Mouse (Mus musculus) heart, embryonic 12.5 days (tissue): ENCODE results near the gene Etfa. TPM values are rescaled to one million over a fixed set of nuclear protein-coding genes. Genes with fewer than 3 reads are reported as not detected.

Source experiments
- ATAC-seq: fragments of 200-750 bp; cut with Nextera tagmentation; 2 replicates; pipeline ENCODE4 v1.8.0; 2017; ENCODE audit warnings: moderate TSS enrichment, moderate library complexity; ENCODE audit not compliant: insufficient number of reproducible peaks, low FRiP score
- H3K27ac ChIP-seq: fragments of 300-500 bp; sonication (generic); 2 replicates; pipeline ENCODE4 v1.5.1; 2016; ENCODE audit warnings: mild to moderate bottlenecking, moderate library complexity; ENCODE audit not compliant: poor library complexity, severe bottlenecking
- H3K27me3 ChIP-seq: fragments of 300-500 bp; sonication (generic); replicated peaks from 2 replicates; pipeline ENCODE4 v1.6.1; 2016; ENCODE audit warnings: mild to moderate bottlenecking, moderate library complexity
- H3K36me3 ChIP-seq: fragments of 300-500 bp; sonication (generic); 2 replicates; pipeline ENCODE4 v1.6.1; 2016; ENCODE audit warnings: mild to moderate bottlenecking, moderate library complexity
- H3K4me1 ChIP-seq: fragments of 300-500 bp; sonication (generic); replicated peaks from 2 replicates; pipeline ENCODE4 v1.6.1; 2016; ENCODE audit warnings: mild to moderate bottlenecking
- H3K4me2 ChIP-seq: fragments of 300-500 bp; sonication (generic); 2 replicates; pipeline ENCODE4 v1.6.1; 2016; ENCODE audit warnings: mild to moderate bottlenecking, moderate library complexity
- H3K4me3 ChIP-seq: fragments of 300-500 bp; sonication (generic); 2 replicates; pipeline ENCODE4 v1.5.1; 2016; ENCODE audit warnings: mild to moderate bottlenecking
- H3K9ac ChIP-seq: fragments of 300-500 bp; sonication (generic); 2 replicates; pipeline ENCODE4 v1.6.1; 2016; ENCODE audit warnings: mild to moderate bottlenecking, moderate library complexity
- H3K9me3 ChIP-seq: fragments of 300-500 bp; sonication (generic); replicated peaks from 2 replicates; pipeline ENCODE4 v1.6.1; 2016; ENCODE audit warnings: mild to moderate bottlenecking, moderate library complexity
- WGBS: fragments of 180-500 bp; shearing (Covaris S2); methylation state at CpG from one replicate; pipeline ENCODE4 v1.1.7; 2016; 5-methylcytosine and 5-hydroxymethylcytosine counted together
- polyA plus RNA-seq: library from polyadenylated mRNA; unstranded; fragments of >200 nt; fragmentation: Nextera tagmentation; extraction: Ambion mirVana; gene quantifications from 2 replicates; pipeline ENCODE4 v1.2.1, GENCODE M21; 2016

The Etfa gene
- polyA plus RNA-seq, 1 experiment from 2014 or later, result 318 TPM

GRCm38 (mm10) chr9:55421786-55422185 lies 90.3 kb downstream of the Etfa start:
- H3K4me1 ChIP-seq, result no peaks in the 10 kb centered on the region
- H3K36me3 ChIP-seq, result no peaks in the 10 kb centered on the region
- peaks cover 48% of the 10 kb centered on the region for H3K27me3 ChIP-seq
- no peak for ATAC-seq
- H3K9me3 ChIP-seq, result peaks cover 10% of the 10 kb centered on the region
- no peak overlapping the region for H3K4me3 ChIP-seq
- WGBS, result 83% methylated on average over 3 of the region's 3 CpGs
- no peak overlapping the region for H3K9ac ChIP-seq
- no peak overlapping the region for H3K4me2 ChIP-seq
- H3K27ac ChIP-seq, result no peak overlapping the region

GRCm38 (mm10) chr9:55411154-55411553 lies 100.9 kb downstream of the Etfa start:
- Histone ChIP-seq H3K4me2 (no peak overlapping the region), H3K36me3 (no peaks in the 10 kb centered on the region), H3K9ac (no peak overlapping the region), H3K27me3 (peaks cover 73% of the 10 kb centered on the region), H3K27ac (no peak overlapping the region), H3K4me1 (peaks cover 9% of the 10 kb centered on the region; the same call in 1 of the 2 replicates), H3K4me3 (no peak overlapping the region), H3K9me3 (no peaks in the 10 kb centered on the region)
- ATAC-seq, result no peak
- WGBS, result 37% methylated on average over 6 of the region's 6 CpGs

DNA sequence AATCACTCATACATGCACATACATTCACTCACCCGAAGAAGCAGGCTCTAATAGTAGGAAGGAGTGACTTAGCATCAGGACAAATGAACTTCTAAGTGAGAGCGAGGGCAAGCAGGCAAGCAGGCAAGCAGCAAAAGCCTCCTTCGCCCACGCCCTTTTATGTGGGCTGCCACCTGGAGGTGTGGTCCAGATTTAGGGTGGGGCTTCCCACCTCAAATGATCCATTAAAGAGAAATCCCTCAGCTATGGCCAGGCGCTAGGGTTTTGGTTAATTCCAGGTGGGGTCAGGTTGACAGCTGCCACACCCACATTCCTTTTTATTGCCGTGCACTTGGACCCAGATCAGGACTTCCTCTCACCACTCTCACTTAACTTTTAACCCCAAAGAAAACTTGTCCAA lies 101.6 kb downstream of the Etfa start:
- no peak for ATAC-seq
- H3K9me3 ChIP-seq, result no peaks in the 10 kb centered on the region
- H3K36me3 ChIP-seq, result no peaks in the 10 kb centered on the region
- H3K27me3 ChIP-seq, result peaks cover 66% of the 10 kb centered on the region
- H3K4me3 ChIP-seq, result no peak overlapping the region
- WGBS, result 46% methylated on average over 6 of the region's 6 CpGs
- H3K27ac ChIP-seq, result no peak overlapping the region
- no peak overlapping the region for H3K4me2 ChIP-seq
- H3K4me1 ChIP-seq, result peaks cover 9% of the 10 kb centered on the region; the same call in 1 of the 2 replicates
- no peak overlapping the region for H3K9ac ChIP-seq

- Histone ChIP-seq H3K27me3 (peaks cover 60% of the 10 kb centered on the region), H3K4me2 (no peak overlapping the region), H3K27ac (no peak overlapping the region), H3K4me1 (peaks cover 9% of the 10 kb centered on the region; the same call in 1 of the 2 replicates), H3K4me3 (no peak overlapping the region), H3K36me3 (no peaks in the 10 kb centered on the region), H3K9me3 (no peaks in the 10 kb centered on the region), H3K9ac (no peak overlapping the region)
- WGBS, result 37% methylated on average over 3 of the region's 3 CpGs
- no peak for ATAC-seq
These were observed 102.2 kb downstream of the Etfa start for GRCm38 (mm10) chr9:55409833-55410232.

DNA sequence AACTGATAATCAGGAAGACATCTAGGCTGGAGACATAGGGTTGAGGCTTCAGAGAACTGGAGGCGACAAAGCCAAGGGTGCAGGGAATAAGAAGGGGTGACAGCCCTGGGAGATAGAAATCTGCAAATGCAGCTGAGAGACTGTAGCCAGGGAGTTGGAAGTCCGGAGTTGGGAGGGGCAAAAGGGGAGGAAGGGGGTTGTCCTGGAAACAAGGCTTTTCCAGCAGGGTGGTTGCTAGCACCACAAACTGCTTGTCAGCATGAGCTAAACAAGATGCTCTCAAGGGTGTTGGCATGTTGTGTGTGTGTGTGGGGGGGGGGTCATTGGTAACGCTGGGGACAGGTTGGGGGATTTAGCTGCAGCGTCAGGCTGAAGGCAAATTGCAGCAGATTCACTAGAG lies 103.2 kb downstream of the Etfa start:
- Histone ChIP-seq H3K9me3 (no peaks in the 10 kb centered on the region), H3K4me3 (no peak overlapping the region), H3K27me3 (peaks cover 50% of the 10 kb centered on the region), H3K4me2 (no peak overlapping the region), H3K36me3 (no peaks in the 10 kb centered on the region), H3K27ac (no peak overlapping the region), H3K4me1 (peaks cover 9% of the 10 kb centered on the region; the same call in 1 of the 2 replicates), H3K9ac (no peak overlapping the region)
- 16% methylated on average over 4 of the region's 4 CpGs for WGBS
- no peak for ATAC-seq

GRCm38 (mm10) chr9:55406773-55407172 lies 105.3 kb downstream of the Etfa start:
- no peak overlapping the region for H3K4me2 ChIP-seq
- no peak overlapping the region for H3K9ac ChIP-seq
- 72% methylated on average over 2 of the region's 2 CpGs for WGBS
- peaks cover 32% of the 10 kb centered on the region for H3K27me3 ChIP-seq
- H3K9me3 ChIP-seq, result no peaks in the 10 kb centered on the region
- no peak overlapping the region for H3K4me3 ChIP-seq
- no peak overlapping the region for H3K27ac ChIP-seq
- H3K4me1 ChIP-seq, result peaks cover 9% of the 10 kb centered on the region; the same call in 1 of the 2 replicates
- ATAC-seq, result no peak
- H3K36me3 ChIP-seq, result no peaks in the 10 kb centered on the region

DNA sequence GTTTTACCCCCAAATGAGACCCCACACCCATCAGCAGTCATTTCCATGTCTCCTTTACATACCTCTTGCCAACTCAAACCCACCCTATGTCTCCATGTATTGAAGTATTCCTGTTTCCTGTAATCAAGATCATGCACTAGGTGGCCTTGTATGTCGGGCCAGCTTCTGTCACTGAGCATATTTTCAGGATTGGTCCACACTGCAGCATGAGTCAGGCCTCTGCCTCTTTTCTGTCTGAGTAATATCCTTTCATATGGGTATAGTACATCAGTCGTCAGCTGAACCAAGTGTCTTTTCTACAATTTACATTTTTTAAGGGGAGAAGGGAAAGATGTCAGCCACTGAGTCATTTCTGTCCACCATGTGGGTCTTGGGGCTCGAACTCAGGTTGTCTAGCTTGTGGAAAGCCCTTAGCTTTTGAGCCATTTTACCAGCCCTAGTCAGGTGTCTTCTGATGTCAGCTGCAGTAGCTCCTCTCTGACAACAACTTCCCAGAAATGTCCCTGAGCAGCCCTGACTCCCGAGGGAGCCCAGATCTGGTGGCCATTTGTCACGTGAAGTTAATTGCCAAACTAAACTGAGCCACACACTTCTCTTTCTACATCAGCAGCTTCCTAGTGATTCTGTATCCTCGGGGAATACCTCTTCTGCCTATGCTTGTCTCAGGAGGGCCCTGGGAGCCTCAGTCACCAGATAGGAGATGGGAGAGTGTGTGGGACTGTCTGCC lies 106.9 kb downstream of the Etfa start:
- Histone ChIP-seq H3K9me3 (no peaks in the 10 kb centered on the region), H3K9ac (no peak overlapping the region), H3K36me3 (no peaks in the 10 kb centered on the region), H3K27me3 (peaks cover 24% of the 10 kb centered on the region), H3K4me3 (no peak overlapping the region), H3K27ac (no peak overlapping the region), H3K4me2 (no peak overlapping the region), H3K4me1 (peaks cover 9% of the 10 kb centered on the region; the same call in 1 of the 2 replicates)
- no peak for ATAC-seq
- WGBS, result 63% methylated on average over 6 of the region's 6 CpGs

Other genes with a start within 250 kb of the Etfa start
- gene Nrg4, start 185.4 kb downstream of the Etfa start, polyA plus RNA-seq, result 1.5 and 2.0 TPM in 2 replicates
- gene Tmem266, start 185.3 kb downstream of the Etfa start, polyA plus RNA-seq, result 0.13 and 0.24 TPM in 2 replicates
- gene Isl2, start 26.4 kb upstream of the Etfa start, polyA plus RNA-seq, result 0.59 and 1.0 TPM in 2 replicates